Mouse (Mus musculus): Measurements from ENCODE around the gene Rab3gap1. TPM values are rescaled to one million over a fixed set of nuclear protein-coding genes. Genes with fewer than 3 reads are reported as not detected.
A peak's percentile ranks its signal among the peaks of the same experiment; 100 is the strongest.

Gene Rab3gap1
- polyA plus RNA-seq, 1 experiment from 2014 or later: 18.2 TPM

GRCm38 (mm10) chr1:127954800-127955199 lies 86.2 kb downstream of the Rab3gap1 start:
- no peak overlapping the region for H3K4me3 ChIP-seq (replicated peaks; ENCODE audit: low read depth, low read length)
- WGBS: 87% methylated on average over 4 of the region's 4 CpGs
- no peak for TF ChIP-seq CTCF (IDR thresholded peaks at IDR 0.05; ENCODE audit: low read depth)

GRCm38 (mm10) chr1:127956524-127956923 lies 88.0 kb downstream of the Rab3gap1 start:
- 0 out of 2 replicates have a peak, but pooled peaks cover 6% of the 10 kb centered on the region for H3K4me1 ChIP-seq (replicated peaks; ENCODE audit: insufficient read depth, low read length)
- ATAC-seq (replicated peaks; ENCODE audit: low FRiP score, low read depth): no peak
- H3K4me2 ChIP-seq (ENCODE audit: low read length): no peak overlapping the region
- WGBS: 94% methylated on average over 1 of the region's 1 CpGs
- H3K27me3 ChIP-seq (ENCODE audit: insufficient read depth, low read length): no peaks in the 10 kb centered on the region
- H3K4me3 ChIP-seq (replicated peaks; ENCODE audit: low read depth, low read length): no peak overlapping the region
- no peaks in the 10 kb centered on the region for H3K9me3 ChIP-seq (replicated peaks; ENCODE audit: low read length)
- TF ChIP-seq CTCF (IDR thresholded peaks at IDR 0.05; ENCODE audit: low read depth): no peak
- H3K36me3 ChIP-seq (ENCODE audit: insufficient read depth, low read length): 0 out of 2 replicates have a peak, but pooled peaks cover 3% of the 10 kb centered on the region
- no peak for DNase-seq (ENCODE audit: low spot score)
- H3K27ac ChIP-seq: no peak overlapping the region
- no peak overlapping the region for H3K9ac ChIP-seq (ENCODE audit: low read depth, low read length)

More at GRCm38 (mm10) chr1:127954800-127955199, 86.2 kb downstream of the Rab3gap1 start:
- ATAC-seq (replicated peaks; ENCODE audit: low FRiP score, low read depth) (no peak), DNase-seq (ENCODE audit: low spot score) (no peak)
- Histone ChIP-seq H3K4me1 (replicated peaks; ENCODE audit: insufficient read depth, low read length) (peaks cover 4% of the 10 kb centered on the region; the same call in 1 of the 2 replicates), H3K9me3 (replicated peaks; ENCODE audit: low read length) (no peaks in the 10 kb centered on the region), H3K27ac (no peak overlapping the region), H3K27me3 (ENCODE audit: insufficient read depth, low read length) (no peaks in the 10 kb centered on the region), H3K4me2 (ENCODE audit: low read length) (no peak overlapping the region), H3K9ac (ENCODE audit: low read depth, low read length) (no peak overlapping the region), H3K36me3 (ENCODE audit: insufficient read depth, low read length) (0 out of 2 replicates have a peak, but pooled peaks cover 3% of the 10 kb centered on the region)

GRCm38 (mm10) chr1:127958801-127959200 lies 90.2 kb downstream of the Rab3gap1 start:
- DNase-seq (ENCODE audit: low spot score) (peak; percentile 53), ATAC-seq (replicated peaks; ENCODE audit: low FRiP score, low read depth) (no peak)
- 0 out of 2 replicates have a peak, but pooled peaks cover under 1% of the 10 kb centered on the region for H3K36me3 ChIP-seq (ENCODE audit: insufficient read depth, low read length)
- H3K4me1 ChIP-seq (replicated peaks; ENCODE audit: insufficient read depth, low read length): 0 out of 2 replicates have a peak, but pooled peaks cover 6% of the 10 kb centered on the region
- 46% methylated on average over 5 of the region's 5 CpGs for WGBS
- H3K4me2 ChIP-seq (ENCODE audit: low read length): no peak overlapping the region
- no peak overlapping the region for H3K9ac ChIP-seq (ENCODE audit: low read depth, low read length)
- no peak overlapping the region for H3K4me3 ChIP-seq (replicated peaks; ENCODE audit: low read depth, low read length)
- no peaks in the 10 kb centered on the region for H3K27me3 ChIP-seq (ENCODE audit: insufficient read depth, low read length)
- peak overlapping the region; percentile 75 for H3K27ac ChIP-seq
- no peak for TF ChIP-seq CTCF (IDR thresholded peaks at IDR 0.05; ENCODE audit: low read depth)
- no peaks in the 10 kb centered on the region for H3K9me3 ChIP-seq (replicated peaks; ENCODE audit: low read length)

DNA sequence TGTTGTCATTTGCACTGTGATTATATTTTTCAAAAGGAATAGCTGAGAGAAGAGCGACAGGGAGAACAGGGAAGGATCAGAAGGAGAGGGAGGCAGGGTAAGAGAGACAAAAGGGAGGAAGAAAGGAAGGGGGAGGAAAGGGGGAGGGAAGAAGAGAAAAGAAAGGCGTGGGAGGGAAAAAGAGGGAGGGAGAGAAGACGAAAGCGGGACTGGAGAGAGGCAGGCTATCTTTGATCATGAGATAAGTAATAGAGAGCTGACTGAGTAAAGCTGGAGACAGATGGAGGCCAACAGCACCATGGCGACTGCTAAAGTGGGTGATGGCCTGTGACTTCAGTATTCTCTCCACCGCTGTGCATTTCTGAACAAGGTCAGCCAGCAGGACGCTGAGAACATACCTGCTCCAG lies 90.7 kb downstream of the Rab3gap1 start:
- peak overlapping the region; percentile 75 for H3K27ac ChIP-seq

GRCm38 (mm10) chr1:127961140-127961539 lies 92.6 kb downstream of the Rab3gap1 start:
- WGBS: 74% methylated on average over 1 of the region's 1 CpGs
- Histone ChIP-seq H3K27me3 (ENCODE audit: insufficient read depth, low read length) (no peaks in the 10 kb centered on the region), H3K9me3 (replicated peaks; ENCODE audit: low read length) (no peaks in the 10 kb centered on the region), H3K27ac (no peak overlapping the region), H3K4me1 (replicated peaks; ENCODE audit: insufficient read depth, low read length) (0 out of 2 replicates have a peak, but pooled peaks cover 6% of the 10 kb centered on the region), H3K36me3 (ENCODE audit: insufficient read depth, low read length) (no peaks in the 10 kb centered on the region), H3K4me2 (ENCODE audit: low read length) (no peak overlapping the region), H3K4me3 (replicated peaks; ENCODE audit: low read depth, low read length) (no peak overlapping the region), H3K9ac (ENCODE audit: low read depth, low read length) (no peak overlapping the region)
- no peak for DNase-seq (ENCODE audit: low spot score)
- ATAC-seq (replicated peaks; ENCODE audit: low FRiP score, low read depth): no peak
- no peak for TF ChIP-seq CTCF (IDR thresholded peaks at IDR 0.05; ENCODE audit: low read depth)

More for the DNA sequence above, 90.7 kb downstream of the Rab3gap1 start:
- Histone ChIP-seq H3K36me3 (ENCODE audit: insufficient read depth, low read length) (no peaks in the 10 kb centered on the region), H3K4me1 (replicated peaks; ENCODE audit: insufficient read depth, low read length) (0 out of 2 replicates have a peak, but pooled peaks cover 6% of the 10 kb centered on the region), H3K4me3 (replicated peaks; ENCODE audit: low read depth, low read length) (no peak overlapping the region), H3K9ac (ENCODE audit: low read depth, low read length) (no peak overlapping the region), H3K27me3 (ENCODE audit: insufficient read depth, low read length) (no peaks in the 10 kb centered on the region), H3K4me2 (ENCODE audit: low read length) (no peak overlapping the region), H3K9me3 (replicated peaks; ENCODE audit: low read length) (no peaks in the 10 kb centered on the region)
- no peak for ATAC-seq (replicated peaks; ENCODE audit: low FRiP score, low read depth)
- 29% methylated on average over 7 of the region's 7 CpGs for WGBS
- TF ChIP-seq CTCF (IDR thresholded peaks at IDR 0.05; ENCODE audit: low read depth): no peak
- peak; percentile 68 for DNase-seq (ENCODE audit: low spot score)

DNA sequence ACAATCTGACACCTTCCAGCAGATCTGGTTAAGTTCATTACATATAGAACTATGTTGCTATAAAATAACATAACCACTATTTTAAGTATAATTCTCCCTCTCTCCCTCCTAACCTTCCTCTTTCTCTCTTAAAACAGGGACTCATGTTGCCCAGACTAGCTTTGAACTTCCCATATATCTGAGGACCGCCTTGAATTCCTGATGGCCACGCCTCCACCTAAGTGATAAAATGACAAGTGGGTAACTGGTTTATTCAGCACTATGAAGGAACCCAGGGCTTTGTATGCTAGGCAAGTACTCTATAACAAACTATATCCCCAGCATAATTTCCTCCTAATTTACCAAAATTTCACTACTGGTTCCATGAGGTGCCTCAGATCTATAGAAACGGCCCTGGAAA lies 94.8 kb downstream of the Rab3gap1 start:
- H3K27ac ChIP-seq: no peak overlapping the region
- H3K4me3 ChIP-seq (replicated peaks; ENCODE audit: low read depth, low read length): no peak overlapping the region
- H3K4me1 ChIP-seq (replicated peaks; ENCODE audit: insufficient read depth, low read length): 0 out of 2 replicates have a peak, but pooled peaks cover 6% of the 10 kb centered on the region
- DNase-seq (ENCODE audit: low spot score): no peak
- no peaks in the 10 kb centered on the region for H3K27me3 ChIP-seq (ENCODE audit: insufficient read depth, low read length)
- no peaks in the 10 kb centered on the region for H3K36me3 ChIP-seq (ENCODE audit: insufficient read depth, low read length)
- H3K9me3 ChIP-seq (replicated peaks; ENCODE audit: low read length): no peaks in the 10 kb centered on the region
- 86% methylated on average over 3 of the region's 3 CpGs for WGBS
- TF ChIP-seq CTCF (IDR thresholded peaks at IDR 0.05; ENCODE audit: low read depth): no peak
- ATAC-seq (replicated peaks; ENCODE audit: low FRiP score, low read depth): no peak
- H3K9ac ChIP-seq (ENCODE audit: low read depth, low read length): no peak overlapping the region
- no peak overlapping the region for H3K4me2 ChIP-seq (ENCODE audit: low read length)

DNA sequence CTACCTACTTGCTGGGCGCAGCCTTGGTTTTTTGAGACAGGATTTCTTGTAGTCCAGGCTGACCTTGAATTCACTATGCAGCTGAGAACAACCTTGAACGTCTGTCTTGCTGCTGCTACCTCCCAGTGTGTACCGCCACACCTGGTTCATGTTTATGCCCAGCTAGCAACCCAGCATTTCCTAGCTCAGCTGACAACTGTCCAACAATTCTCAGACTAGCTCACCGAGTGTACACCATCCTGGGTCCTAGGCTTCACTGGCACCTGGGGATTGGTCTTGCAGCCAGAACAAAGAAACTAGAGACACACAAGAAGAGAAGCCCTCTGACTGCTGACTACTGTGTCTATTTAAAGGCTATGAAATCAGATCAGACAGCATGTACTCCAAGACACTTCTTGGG lies 102.3 kb downstream of the Rab3gap1 start:
- H3K4me1 ChIP-seq (replicated peaks; ENCODE audit: insufficient read depth, low read length): no peaks in the 10 kb centered on the region
- H3K4me3 ChIP-seq (replicated peaks; ENCODE audit: low read depth, low read length): no peak overlapping the region
- ATAC-seq (replicated peaks; ENCODE audit: low FRiP score, low read depth) (no peak), DNase-seq (ENCODE audit: low spot score) (no peak)
- no peaks in the 10 kb centered on the region for H3K36me3 ChIP-seq (ENCODE audit: insufficient read depth, low read length)
- no peaks in the 10 kb centered on the region for H3K9me3 ChIP-seq (replicated peaks; ENCODE audit: low read length)
- H3K27ac ChIP-seq: no peak overlapping the region
- WGBS: 82% methylated on average over 4 of the region's 4 CpGs
- TF ChIP-seq CTCF (IDR thresholded peaks at IDR 0.05; ENCODE audit: low read depth): no peak
- H3K4me2 ChIP-seq (ENCODE audit: low read length): no peak overlapping the region
- H3K27me3 ChIP-seq (ENCODE audit: insufficient read depth, low read length): no peaks in the 10 kb centered on the region
- H3K9ac ChIP-seq (ENCODE audit: low read depth, low read length): no peak overlapping the region
